In the genomic region with DNA sequence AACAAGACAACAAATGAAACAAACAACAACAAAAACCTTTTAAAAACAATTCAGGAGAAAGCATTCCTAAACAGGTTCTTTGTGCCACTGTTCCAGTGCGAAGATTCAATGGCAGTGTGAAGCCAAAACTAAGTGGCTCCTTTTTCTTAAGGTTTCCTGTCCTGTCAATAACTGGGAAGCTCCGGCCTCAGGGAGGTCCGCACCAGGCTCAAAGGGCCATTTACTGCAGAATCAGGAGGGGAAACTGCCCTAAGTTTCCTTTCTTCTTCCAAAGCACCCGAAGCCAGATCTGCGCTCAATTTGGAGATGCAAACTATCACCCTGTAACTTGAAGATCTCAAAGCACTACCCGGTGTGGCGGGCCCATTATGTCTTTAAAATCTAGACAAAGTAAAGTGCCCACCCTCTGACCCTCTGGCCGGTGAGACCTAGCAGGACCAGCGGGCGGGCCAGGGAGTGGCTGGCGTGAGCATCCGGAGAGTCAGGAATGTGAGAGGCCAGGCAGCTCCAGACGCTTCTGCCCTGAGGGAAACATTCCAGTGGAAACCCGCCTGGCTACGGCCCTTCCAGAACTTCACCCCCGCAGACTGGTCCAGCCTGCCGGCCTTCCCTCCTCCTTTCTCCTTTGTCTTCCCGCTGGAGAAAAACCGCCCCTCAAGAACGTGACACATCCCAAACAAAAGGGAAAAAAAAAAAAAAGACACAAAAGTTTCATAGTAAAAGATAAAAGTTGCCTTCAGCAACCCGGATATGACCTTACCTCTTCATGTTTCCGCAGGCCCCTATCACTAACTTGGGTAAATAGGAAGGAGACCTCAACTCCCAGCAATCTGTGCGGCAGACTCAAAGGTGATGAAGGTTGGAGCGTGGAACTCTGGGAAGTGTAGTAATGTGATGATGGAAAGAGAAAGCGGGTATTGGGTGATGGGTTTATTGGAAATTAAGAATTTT, we compare ENCODE assay signal across 8 mouse cellular contexts. TPM values are rescaled to one million over a fixed set of nuclear protein-coding genes. Genes with fewer than 3 reads are reported as not detected.
DNase-seq lines count a peak whose midpoint lies in the region; ATAC-seq and TF ChIP-seq lines count a peak whose summit lies in the region.

A gene (minus strand): TSS at position 856 of the 951 bp plus-strand sequence.

- peaks cover 15% of the 10 kb centered on the region; the same call in 1 of the 2 replicates for H3K36me3 ChIP-seq in forebrain, embryonic 13.5 days (ENCODE audit: poor library complexity, severe bottlenecking)

- 16% methylated on average over 25 of the region's 25 CpGs for WGBS in forebrain, embryonic 13.5 days
- 23% methylated on average over 25 of the region's 25 CpGs for WGBS in lung, adult 2 months

- peak within 1 kb of the TSS; percentile 68 for H3K9ac ChIP-seq in forebrain, embryonic 13.5 days

- H3K27me3 ChIP-seq in forebrain, embryonic 13.5 days, result no peaks in the 10 kb centered on the region; the same call in 1 of the 2 replicates

- TF ChIP-seq POLR2A in lung, adult 2 months (IDR thresholded peaks at IDR 0.05; ENCODE audit: borderline replicate concordance, extremely low read depth, low read depth, low read length), result no peak

- H3K27ac ChIP-seq in forebrain, embryonic 13.5 days, result no peak within 1 kb of the TSS
- H3K27ac ChIP-seq in layer of hippocampus, adult 2 months, result peak within 1 kb of the TSS; percentile 77

- peak within 1 kb of the TSS; percentile 61 for H3K4me2 ChIP-seq in forebrain, embryonic 13.5 days

- H3K4me3 ChIP-seq in forebrain, embryonic 13.5 days, result peak within 1 kb of the TSS; percentile 59
- peak within 1 kb of the TSS; percentile 66 for H3K4me3 ChIP-seq in layer of hippocampus, adult 2 months
- peak within 1 kb of the TSS; percentile 58 for H3K4me3 ChIP-seq in lung, adult 2 months (replicated peaks; ENCODE audit: extremely low read depth, low read depth, low read length)

- DNase-seq in ES-CJ7 (ENCODE audit: low read depth, low spot score), result peak; percentile 80
- peak; percentile 37 for DNase-seq in heart, postnatal 4 days
- peak; percentile 52 to 70 for DNase-seq in layer of hippocampus, adult 2 months (ENCODE audit: low spot score in 2 of 2)
- peak; percentile 22 for DNase-seq in lung, adult 2 months
- peak; percentile 18 to 42 for DNase-seq in thymus, adult 18-20 months

- peak; percentile 99 for ATAC-seq in cerebellum, adult (ENCODE audit: insufficient number of reproducible peaks, low FRiP score, low TSS enrichment)
- peak; percentile 95 for ATAC-seq in forebrain, embryonic 13.5 days
- peak; percentile 92; the same call in 1 of the 2 replicates for ATAC-seq in neutrophil, adult 5-6 weeks (ENCODE audit: extremely low read depth, insufficient number of reproducible peaks, low FRiP score, poor library complexity, severe bottlenecking)

- no peaks in the 10 kb centered on the region for H3K4me1 ChIP-seq in forebrain, embryonic 13.5 days
- H3K4me1 ChIP-seq in lung, adult 2 months (ENCODE audit: control insufficient read depth, insufficient read depth, low read length), result no peaks in the 10 kb centered on the region

- H3K9me3 ChIP-seq in forebrain, embryonic 13.5 days (replicated peaks), result no peaks in the 10 kb centered on the region

- no peak for TF ChIP-seq CTCF in layer of hippocampus, adult 2 months (conservative IDR thresholded peaks at IDR 0.05)
- TF ChIP-seq CTCF in lung, adult 2 months (IDR thresholded peaks at IDR 0.05; ENCODE audit: insufficient read depth, low read length), result no peak

RNA-seq across cellular contexts. Expression of the gene that starts here (rescaled TPM):
- 6.9 and 7.6 TPM in 2 replicates for polyA plus RNA-seq in forebrain, embryonic 13.5 days (2015; fragmentation: Nextera tagmentation; extraction: Ambion mirVana)
- 10 to 100 TPM; 10.0 to 11.4 TPM for total RNA-seq in heart, postnatal 4 days (2021)
- 10 to 100 TPM; 10.6 to 10.9 TPM for total RNA-seq in layer of hippocampus, adult 2 months (2021)
- 0.54 and 0.95 TPM in 2 replicates for polyA plus RNA-seq in lung, adult 2 months (2012; rRNA removed)
- 16.3 and 18.2 TPM in 2 replicates for total RNA-seq in neutrophil, adult 5-6 weeks (2017)

Comparison
In these comparisons a context has a peak if more than half of its experiments do, and no peak if none do; other contexts are left out.
1. Peak in DNase-seq and H3K4me3 ChIP-seq in lung, adult 2 months; RNA of the gene not detected or under 1 TPM.
2. DNase-seq: peak in every context shown above with its lines; median percentile 80 in ES-CJ7; 61 in layer of hippocampus, adult 2 months; 37 in heart, postnatal 4 days; 30 in thymus, adult 18-20 months; 22 in lung, adult 2 months.